Mouse (Mus musculus): ENCODE data around the gene Hist1h2ad.
"Not testable (repeated sequence)": the region's sequence is repeated elsewhere in the genome, so short reads cannot be mapped to it uniquely, and the experiment has no call there.

Hist1h2ad gene

DNA sequence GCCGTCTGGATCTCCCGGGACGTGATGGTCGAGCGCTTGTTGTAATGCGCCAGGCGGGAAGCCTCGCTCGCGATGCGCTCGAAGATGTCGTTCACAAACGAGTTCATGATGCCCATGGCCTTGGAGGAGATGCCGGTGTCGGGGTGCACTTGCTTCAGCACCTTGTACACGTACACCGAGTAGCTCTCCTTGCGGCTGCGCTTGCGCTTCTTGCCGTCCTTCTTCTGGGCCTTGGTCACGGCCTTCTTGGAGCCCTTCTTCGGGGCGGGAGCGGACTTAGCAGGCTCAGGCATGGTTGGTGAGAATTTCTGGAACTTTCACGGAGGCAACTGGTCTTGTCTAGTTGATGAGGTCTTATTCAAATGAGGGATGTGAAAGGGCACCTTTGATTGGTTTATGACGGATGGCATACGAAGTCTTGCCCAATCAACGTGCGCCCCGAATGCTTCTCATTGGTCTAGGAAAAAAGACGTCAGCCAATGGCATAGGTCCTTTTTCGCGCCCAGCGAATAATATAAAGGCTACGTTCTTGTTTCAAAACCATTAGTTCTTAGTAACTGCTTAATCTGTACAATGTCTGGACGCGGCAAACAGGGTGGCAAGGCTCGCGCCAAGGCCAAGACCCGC is at the start of gene Hist1h2ad, which contains the start of gene Hist1h2bf:
Gene Hist1h2ad (plus strand): TSS at position 484 of the 627 bp plus-strand sequence.
Gene Hist1h2bf (minus strand): TSS at position 299 of the 627 bp plus-strand sequence.
- DNase-seq (ENCODE audit: low read depth): peak; percentile 95

GRCm38 (mm10) chr13:23524654-23525053 is 49.5 kb upstream of the Hist1h2ad start:
- DNase-seq (ENCODE audit: low read depth): peak; percentile 90

DNA sequence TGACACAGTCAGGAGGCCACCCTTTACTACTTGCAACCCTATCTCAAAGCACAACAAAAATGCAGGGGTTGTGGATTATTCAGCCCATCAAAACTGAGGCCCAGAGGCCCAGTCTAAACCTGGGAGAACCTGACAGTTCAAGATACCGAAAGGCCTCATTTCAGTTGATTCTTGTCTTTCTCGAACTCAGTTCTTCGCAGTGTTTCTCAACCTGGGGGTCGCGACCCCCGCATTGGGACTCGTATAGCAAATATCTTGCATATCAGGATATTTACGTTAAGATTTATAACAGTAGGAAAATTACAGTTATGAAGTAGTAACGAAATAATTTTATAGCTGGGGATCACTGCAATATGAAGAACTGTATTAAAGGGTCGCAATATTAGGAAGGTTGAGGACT is 48.3 kb upstream of the Hist1h2ad start:
- DNase-seq (ENCODE audit: low read depth): no peak

DNA sequence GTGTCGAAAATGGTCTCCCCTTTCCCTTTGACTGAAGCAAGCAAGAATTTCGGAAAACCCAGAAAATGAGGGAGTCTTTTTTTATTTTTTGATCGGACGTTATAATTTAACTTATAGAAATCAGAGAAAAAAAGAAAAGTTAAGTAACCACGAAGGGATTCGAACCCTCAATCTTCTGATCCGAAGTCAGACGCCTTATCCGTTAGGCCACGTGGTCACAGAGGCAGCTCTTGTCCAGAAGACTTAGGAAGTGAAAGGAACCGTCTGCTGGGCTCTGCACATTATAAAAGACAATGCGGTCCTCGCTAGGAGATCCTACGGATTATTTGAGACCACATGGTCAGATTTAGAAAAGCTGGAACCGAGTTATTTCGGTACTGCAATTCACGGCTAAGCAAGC is 47.9 kb upstream of the Hist1h2ad start:
- peak; percentile 95 for DNase-seq (ENCODE audit: low read depth)

GRCm38 (mm10) chr13:23529005-23529404 is 45.2 kb upstream of the Hist1h2ad start:
- no peak for DNase-seq (ENCODE audit: low read depth)

GRCm38 (mm10) chr13:23529480-23530165 is 44.6 kb upstream of the Hist1h2ad start:
- DNase-seq (ENCODE audit: low read depth): no peak

DNA sequence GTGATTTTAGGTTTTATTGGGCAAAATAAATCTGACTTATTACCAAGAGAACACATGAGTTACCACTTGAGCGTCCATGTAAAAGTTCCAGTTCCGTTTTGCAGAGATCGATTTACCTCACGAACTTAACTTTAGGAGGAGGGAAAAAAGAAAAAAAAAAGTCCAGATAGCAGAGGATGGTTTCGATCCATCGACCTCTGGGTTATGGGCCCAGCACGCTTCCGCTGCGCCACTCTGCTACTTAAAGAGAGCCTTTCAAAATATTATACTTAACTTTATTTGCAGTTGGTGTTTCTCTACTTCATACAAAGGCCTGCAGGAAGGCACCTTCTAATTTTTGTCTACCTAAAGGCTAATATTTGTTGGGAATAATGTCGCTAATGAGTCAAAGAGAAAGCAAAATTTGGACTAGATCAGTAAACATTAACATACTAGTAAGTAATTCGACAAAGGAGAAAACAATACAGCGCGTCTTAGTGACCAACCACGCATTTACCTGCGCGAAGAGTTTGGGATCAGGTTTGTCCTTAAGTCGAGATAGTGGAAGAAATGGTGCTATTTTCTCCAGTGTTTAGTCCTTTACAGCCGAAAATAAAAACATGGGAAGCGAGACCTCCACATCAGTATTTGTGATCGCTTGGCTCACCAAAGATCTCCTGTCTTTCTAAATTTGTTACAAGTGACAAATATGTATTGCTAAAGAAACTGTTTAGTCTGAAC is 43.8 kb upstream of the Hist1h2ad start:
- DNase-seq (ENCODE audit: low read depth): peak; percentile 92

DNA sequence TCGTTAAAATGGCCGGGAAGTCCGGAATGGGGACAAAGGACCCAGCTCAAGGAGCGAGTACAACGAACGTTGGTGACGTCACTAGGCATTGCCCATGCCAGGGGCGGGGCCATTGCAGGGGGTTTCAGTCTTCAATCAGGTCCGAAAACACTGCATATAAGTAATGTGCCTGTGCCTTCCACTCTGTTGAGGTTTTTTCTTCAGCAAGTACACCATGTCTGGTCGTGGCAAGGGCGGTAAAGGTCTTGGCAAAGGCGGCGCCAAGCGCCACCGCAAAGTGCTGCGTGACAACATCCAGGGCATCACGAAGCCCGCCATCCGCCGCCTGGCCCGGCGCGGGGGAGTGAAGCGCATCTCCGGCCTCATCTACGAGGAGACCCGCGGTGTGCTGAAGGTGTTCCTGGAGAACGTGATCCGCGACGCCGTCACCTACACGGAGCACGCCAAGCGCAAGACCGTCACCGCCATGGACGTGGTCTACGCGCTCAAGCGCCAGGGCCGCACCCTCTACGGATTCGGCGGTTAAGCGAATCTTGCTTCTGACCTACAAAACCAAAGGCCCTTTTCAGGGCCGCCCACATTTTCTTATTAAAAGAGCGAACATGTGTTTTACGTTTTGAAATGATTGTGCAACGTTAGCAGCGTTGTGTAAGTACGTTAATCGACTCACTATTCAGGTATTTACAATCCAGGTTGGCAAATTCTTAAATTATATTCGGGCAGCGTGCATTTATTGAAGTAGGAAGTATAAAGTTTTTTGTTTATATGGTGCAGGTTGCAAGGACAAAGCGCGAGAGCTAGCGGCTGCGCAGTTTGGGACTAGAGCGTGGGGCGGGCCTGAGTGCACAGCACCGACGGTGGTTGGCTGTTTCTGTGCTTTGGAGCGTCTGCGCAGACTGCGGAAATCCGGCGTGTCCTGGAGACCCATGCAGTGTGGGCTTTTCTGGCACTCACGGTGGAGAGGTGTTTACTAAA is 43.0 kb upstream of the Hist1h2ad start, which contains the start of gene Hist1h4h:
Gene Hist1h4h (plus strand): TSS at position 150 of the 975 bp plus-strand sequence.
- peak; percentile 98 for DNase-seq (ENCODE audit: low read depth)

- peak; percentile 6 for DNase-seq (ENCODE audit: low read depth)
These were observed 41.7 kb upstream of the Hist1h2ad start for GRCm38 (mm10) chr13:23532262-23533075.

DNA sequence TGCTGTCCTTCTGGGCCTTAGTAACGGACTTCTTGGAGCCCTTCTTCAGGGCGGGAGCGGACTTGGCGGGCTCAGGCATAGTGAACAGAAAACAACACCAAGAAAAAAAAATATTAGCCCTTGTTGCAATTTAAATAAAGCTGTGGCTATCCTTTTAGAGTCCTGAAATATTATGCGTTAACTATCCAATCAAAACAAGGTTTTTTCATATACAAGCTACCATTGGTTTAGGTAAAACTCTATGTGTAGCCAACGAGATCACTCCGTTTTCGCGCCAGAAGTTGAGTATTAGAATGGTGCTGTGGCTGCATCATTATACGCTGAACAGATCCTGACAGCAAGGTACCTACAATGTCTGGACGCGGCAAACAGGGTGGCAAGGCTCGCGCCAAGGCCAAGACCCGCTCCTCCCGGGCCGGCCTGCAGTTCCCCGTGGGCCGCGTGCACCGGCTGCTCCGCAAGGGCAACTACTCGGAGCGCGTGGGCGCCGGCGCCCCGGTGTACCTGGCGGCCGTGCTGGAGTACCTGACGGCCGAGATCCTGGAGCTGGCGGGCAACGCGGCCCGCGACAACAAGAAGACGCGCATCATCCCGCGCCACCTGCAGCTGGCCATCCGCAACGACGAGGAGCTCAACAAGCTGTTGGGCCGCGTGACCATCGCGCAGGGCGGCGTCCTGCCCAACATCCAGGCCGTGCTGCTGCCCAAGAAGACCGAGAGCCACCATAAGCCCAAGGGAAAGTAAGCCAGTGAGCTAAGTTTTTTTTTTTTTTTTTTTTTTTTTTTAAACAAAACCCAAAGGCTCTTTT is 40.4 kb upstream of the Hist1h2ad start, which contains the start of gene Hist1h2af:
Gene Hist1h2af (plus strand): TSS at position 347 of the 808 bp plus-strand sequence.
- peak; percentile 73 for DNase-seq (ENCODE audit: low read depth)

GRCm38 (mm10) chr13:23534368-23535131 is 39.6 kb upstream of the Hist1h2ad start:
- DNase-seq (ENCODE audit: low read depth): no peak

DNA sequence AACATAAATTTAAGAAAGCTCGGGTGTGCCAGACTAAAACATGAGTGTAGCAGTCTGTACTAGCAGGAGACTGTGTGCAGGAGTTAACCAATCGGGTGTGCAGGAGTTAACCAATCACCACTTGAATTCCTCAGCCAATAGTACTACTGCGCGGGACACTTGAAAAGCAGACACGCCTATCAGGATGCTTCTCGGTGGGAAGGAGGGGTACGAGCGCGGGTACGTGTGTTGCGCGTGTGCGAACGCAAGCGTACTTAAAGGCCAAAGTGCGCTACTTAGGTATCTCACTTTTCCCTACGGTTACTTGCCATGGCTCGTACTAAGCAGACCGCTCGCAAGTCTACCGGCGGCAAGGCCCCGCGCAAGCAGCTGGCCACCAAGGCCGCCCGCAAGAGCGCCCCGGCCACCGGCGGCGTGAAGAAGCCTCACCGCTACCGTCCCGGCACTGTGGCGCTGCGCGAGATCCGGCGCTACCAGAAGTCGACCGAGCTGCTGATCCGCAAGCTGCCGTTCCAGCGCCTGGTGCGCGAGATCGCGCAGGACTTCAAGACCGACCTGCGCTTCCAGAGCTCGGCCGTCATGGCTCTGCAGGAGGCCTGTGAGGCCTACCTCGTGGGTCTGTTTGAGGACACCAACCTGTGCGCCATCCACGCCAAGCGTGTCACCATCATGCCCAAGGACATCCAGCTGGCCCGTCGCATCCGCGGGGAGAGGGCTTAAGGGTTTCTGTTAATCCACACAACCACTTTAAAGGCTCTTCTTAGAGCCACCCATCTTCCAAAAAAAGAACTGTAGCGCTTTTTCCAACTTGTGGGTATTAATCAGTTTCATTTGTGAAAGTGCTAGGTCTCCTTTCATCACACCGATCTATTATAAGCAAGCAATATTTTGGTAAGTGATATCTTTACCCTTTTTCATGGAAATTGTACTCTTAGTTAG is 38.8 kb upstream of the Hist1h2ad start, which contains the start of gene Hist1h3g:
Gene Hist1h3g (plus strand): TSS at position 286 of the 939 bp plus-strand sequence.
- DNase-seq (ENCODE audit: low read depth): peak; percentile 91

GRCm38 (mm10) chr13:23536076-23536822 is 37.9 kb upstream of the Hist1h2ad start:
- DNase-seq (ENCODE audit: low read depth): no peak

DNA sequence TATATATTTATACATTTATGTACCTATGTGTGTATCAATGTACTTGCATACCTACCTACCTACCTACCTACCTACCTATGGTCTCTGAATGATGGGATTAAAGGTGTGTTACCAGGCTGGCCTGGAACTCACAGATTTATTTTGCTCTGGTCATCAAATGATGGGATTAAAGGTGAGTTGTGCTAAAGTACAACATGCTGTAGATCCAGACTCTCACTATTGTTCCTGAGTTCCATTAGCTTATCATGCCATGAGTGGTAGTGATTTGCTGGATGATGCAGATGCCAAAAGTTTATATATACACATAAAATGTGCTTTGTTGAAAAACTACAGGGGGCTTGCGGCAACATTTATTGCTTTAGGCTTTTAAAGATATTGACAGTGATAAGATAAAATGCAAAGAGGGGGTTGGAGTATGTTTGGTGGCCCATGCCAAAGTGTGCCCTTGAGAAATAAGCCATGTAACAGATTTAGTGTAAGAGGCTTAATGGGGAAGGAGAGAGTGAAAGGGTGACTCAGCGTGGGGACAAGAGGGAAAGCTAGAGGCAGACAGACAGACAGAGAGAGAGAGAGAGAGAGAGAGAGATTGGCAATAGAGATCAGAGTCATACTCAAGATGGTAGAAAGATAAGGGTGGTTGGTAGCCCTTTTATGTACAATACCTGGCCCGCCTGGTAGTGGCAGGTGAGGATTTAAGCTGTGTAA is 37.0 kb upstream of the Hist1h2ad start:
- no peak for DNase-seq (ENCODE audit: low read depth)

GRCm38 (mm10) chr13:23538249-23538648 is 35.9 kb upstream of the Hist1h2ad start:
- DNase-seq (ENCODE audit: low read depth): no peak

DNA sequence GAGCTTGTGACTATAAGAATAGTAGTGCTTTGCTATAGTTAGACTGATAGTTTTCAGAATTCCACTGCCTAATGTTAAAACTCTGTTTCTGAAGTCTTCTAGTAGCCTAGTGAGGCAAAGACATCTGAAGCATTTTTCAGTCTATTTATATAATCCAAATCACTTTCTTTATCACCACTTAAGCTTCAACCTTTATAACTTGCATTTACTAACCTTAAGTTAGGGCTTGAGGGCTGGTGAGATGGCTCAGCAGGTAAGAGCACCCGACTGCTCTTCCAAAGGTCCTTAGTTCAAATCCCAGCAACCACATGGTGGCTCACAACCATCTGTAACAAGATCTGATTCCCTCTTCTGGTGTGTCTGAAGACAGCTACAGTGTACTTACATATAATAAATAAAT is 34.4 kb upstream of the Hist1h2ad start:
- DNase-seq (ENCODE audit: low read depth): not testable (repeated sequence)

Data from naive thymus-derived CD4-positive, alpha-beta T cell, adult 2 months (primary cell).